Mouse (Mus musculus) lung, adult 2 months (tissue): ENCODE results near the gene Car9. TPM values are rescaled to one million over a fixed set of nuclear protein-coding genes. Genes with fewer than 3 reads are reported as not detected.

Experiments used
- DNase-seq: peaks from one replicate; pipeline ENCODE4 v3.0.0; 2022
- H3K4me1 ChIP-seq: fragments of 200-500 bp; 2 replicates; pipeline ENCODE4 v1.6.1; 2011; ENCODE audit warnings: low read length; ENCODE audit not compliant: control insufficient read depth, insufficient read depth
- H3K4me3 ChIP-seq: fragments of 200-500 bp; replicated peaks from 2 replicates; pipeline ENCODE3; 2011; ENCODE audit warnings: low read depth, mild to moderate bottlenecking, control low read depth, low read length; ENCODE audit errors: extremely low read depth
- CTCF ChIP-seq: fragments of 200-500 bp; IDR thresholded peaks from 2 replicates; pipeline ENCODE4 v1.5.1; 2011; ENCODE audit warnings: mild to moderate bottlenecking, low read length, control low read depth; ENCODE audit not compliant: insufficient read depth
- POLR2A ChIP-seq: fragments of 200-500 bp; IDR thresholded peaks from 2 replicates; pipeline ENCODE4 v1.6.1; 2011; ENCODE audit warnings: low read depth, mild to moderate bottlenecking, control low read depth, low read length, borderline replicate concordance; ENCODE audit errors: extremely low read depth
- WGBS: fragments of 180-500 bp; shearing (Covaris S2); methylation state at CpG from one replicate; pipeline ENCODE4 v1.1.7; 2018; 5-methylcytosine and 5-hydroxymethylcytosine counted together
- polyA plus RNA-seq: library from polyadenylated mRNA; depleted of rRNA; stranded (reverse); fragments of >200 nt; gene quantifications from 2 replicates; pipeline ENCODE4 v1.2.3, GENCODE M21; 2012; rRNA removed

The Car9 gene
- polyA plus RNA-seq, 1 experiment: 1.8 TPM

- peaks cover 30% of the 10 kb centered on the region for H3K4me1 ChIP-seq
- TF ChIP-seq POLR2A (no peak), CTCF (no peak)
- peak overlapping the region; percentile 33 for H3K4me3 ChIP-seq
- no peak for DNase-seq
- WGBS: 35% methylated on average over 13 of the region's 13 CpGs
These were observed 52.9 kb downstream of the Car9 start for GRCm38 (mm10) chr4:43559519-43560242.

GRCm38 (mm10) chr4:43560243-43560611 is 53.5 kb downstream of the Car9 start:
- TF ChIP-seq POLR2A (peak; percentile 34; the same call in 1 of the 2 replicates), CTCF (no peak)
- H3K4me3 ChIP-seq: peak overlapping the region; percentile 33
- peak; percentile 50 for DNase-seq

GRCm38 (mm10) chr4:43560976-43561375 is 54.2 kb downstream of the Car9 start:
- no peak for DNase-seq
- Histone ChIP-seq H3K4me3 (peak overlapping the region; percentile 22), H3K4me1 (peaks cover 30% of the 10 kb centered on the region)
- 2% methylated on average over 2 of the region's 2 CpGs for WGBS
- TF ChIP-seq POLR2A: no peak

More at GRCm38 (mm10) chr4:43560243-43560611, 53.5 kb downstream of the Car9 start:
- peaks cover 30% of the 10 kb centered on the region for H3K4me1 ChIP-seq
- 6% methylated on average over 6 of the region's 6 CpGs for WGBS

GRCm38 (mm10) chr4:43561436-43561996 is 54.8 kb downstream of the Car9 start:
- H3K4me3 ChIP-seq: peak overlapping the region; percentile 91
- DNase-seq: no peak
- TF ChIP-seq CTCF (no peak), POLR2A (no peak)
- H3K4me1 ChIP-seq: peaks cover 30% of the 10 kb centered on the region
- WGBS: under 1% methylated on average over 16 of the region's 16 CpGs

- peaks cover 30% of the 10 kb centered on the region for H3K4me1 ChIP-seq
- H3K4me3 ChIP-seq: peak within 1 kb of the TSS; percentile 91
- TF ChIP-seq POLR2A (peak; percentile 87; the same call in 1 of the 2 replicates), CTCF (no peak)
- WGBS: under 1% methylated on average over 62 of the region's 62 CpGs
- DNase-seq: peak; percentile 96
These were observed 55.4 kb downstream of the Car9 start, which contains the start of the genes Creb3 and Tln1 for GRCm38 (mm10) chr4:43561997-43562768. Gene Creb3, plus strand, starts transcription at chr4:43562332. Gene Tln1, minus strand, starts transcription at chr4:43562691.

- Histone ChIP-seq H3K4me1 (peaks cover 27% of the 10 kb centered on the region), H3K4me3 (peak overlapping the region; percentile 91)
- TF ChIP-seq CTCF (no peak), POLR2A (no peak)
- WGBS: 1% methylated on average over 22 of the region's 22 CpGs
- DNase-seq: no peak
These were observed 56.2 kb downstream of the Car9 start for GRCm38 (mm10) chr4:43562769-43563600.

Other genes with a start within 250 kb of the Car9 start
- 0.08 and 0.25 TPM in 2 replicates for gene Atp8b5, start 239.8 kb upstream of the Car9 start, polyA plus RNA-seq
- 91.1 and 92.8 TPM in 2 replicates for gene Rusc2, start 125.0 kb upstream of the Car9 start, polyA plus RNA-seq
- 14.4 and 15.8 TPM in 2 replicates for gene Fam166b, start 77.8 kb upstream of the Car9 start, polyA plus RNA-seq
- 83.6 and 83.9 TPM in 2 replicates for gene Tesk1, start 65.0 kb upstream of the Car9 start, polyA plus RNA-seq
- 3.4 and 6.2 TPM in 2 replicates for gene Cd72, start 52.3 kb upstream of the Car9 start, polyA plus RNA-seq
- 0.85 and 1.2 TPM in 2 replicates for gene Sit1, start 23.2 kb upstream of the Car9 start, polyA plus RNA-seq
- gene Ccdc107, start 14.1 kb upstream of the Car9 start, polyA plus RNA-seq: 191 and 235 TPM in 2 replicates
- gene Arhgef39, start 7.3 kb upstream of the Car9 start, polyA plus RNA-seq: 4.7 and 6.9 TPM in 2 replicates
- 32.3 and 129 TPM in 2 replicates for gene Tpm2, start 16.8 kb downstream of the Car9 start, polyA plus RNA-seq
- gene Creb3, start 55.4 kb downstream of the Car9 start, polyA plus RNA-seq: 86.4 and 95.1 TPM in 2 replicates
- 179 and 197 TPM in 2 replicates for gene Tln1, start 55.7 kb downstream of the Car9 start, polyA plus RNA-seq
- 39.0 and 47.3 TPM in 2 replicates for gene Rgp1, start 71.7 kb downstream of the Car9 start, polyA plus RNA-seq
- 19.4 and 26.0 TPM in 2 replicates for gene Gba2, start 71.9 kb downstream of the Car9 start, polyA plus RNA-seq
- 0.24 TPM in 1 of 2 replicates, not detected in the other for gene Msmp, start 77.5 kb downstream of the Car9 start, polyA plus RNA-seq
- gene Npr2, start 125.0 kb downstream of the Car9 start, polyA plus RNA-seq: 77.5 and 97.5 TPM in 2 replicates
- 12.1 and 14.7 TPM in 2 replicates for gene Spag8, start 146.6 kb downstream of the Car9 start, polyA plus RNA-seq
- 61.6 and 71.6 TPM in 2 replicates for gene Hint2, start 149.5 kb downstream of the Car9 start, polyA plus RNA-seq
- 13.1 and 17.3 TPM in 2 replicates for gene Tmem8b, start 162.0 kb downstream of the Car9 start, polyA plus RNA-seq
- 0.04 and 0.15 TPM in 2 replicates for gene Fam221b, start 162.2 kb downstream of the Car9 start, polyA plus RNA-seq
- gene Olfr70, start 193.8 kb downstream of the Car9 start, polyA plus RNA-seq: not detected in 2 replicates
- gene Olfr71, start 203.3 kb downstream of the Car9 start, polyA plus RNA-seq: 0.37 and 0.67 TPM in 2 replicates
- gene Hrct1, start 220.2 kb downstream of the Car9 start, polyA plus RNA-seq: 14.4 and 15.1 TPM in 2 replicates
- gene Spaar, start 223.1 kb downstream of the Car9 start, polyA plus RNA-seq: 5.7 and 9.4 TPM in 2 replicates